8 mouse cellular contexts compared by ENCODE assay signal in the genomic region with DNA sequence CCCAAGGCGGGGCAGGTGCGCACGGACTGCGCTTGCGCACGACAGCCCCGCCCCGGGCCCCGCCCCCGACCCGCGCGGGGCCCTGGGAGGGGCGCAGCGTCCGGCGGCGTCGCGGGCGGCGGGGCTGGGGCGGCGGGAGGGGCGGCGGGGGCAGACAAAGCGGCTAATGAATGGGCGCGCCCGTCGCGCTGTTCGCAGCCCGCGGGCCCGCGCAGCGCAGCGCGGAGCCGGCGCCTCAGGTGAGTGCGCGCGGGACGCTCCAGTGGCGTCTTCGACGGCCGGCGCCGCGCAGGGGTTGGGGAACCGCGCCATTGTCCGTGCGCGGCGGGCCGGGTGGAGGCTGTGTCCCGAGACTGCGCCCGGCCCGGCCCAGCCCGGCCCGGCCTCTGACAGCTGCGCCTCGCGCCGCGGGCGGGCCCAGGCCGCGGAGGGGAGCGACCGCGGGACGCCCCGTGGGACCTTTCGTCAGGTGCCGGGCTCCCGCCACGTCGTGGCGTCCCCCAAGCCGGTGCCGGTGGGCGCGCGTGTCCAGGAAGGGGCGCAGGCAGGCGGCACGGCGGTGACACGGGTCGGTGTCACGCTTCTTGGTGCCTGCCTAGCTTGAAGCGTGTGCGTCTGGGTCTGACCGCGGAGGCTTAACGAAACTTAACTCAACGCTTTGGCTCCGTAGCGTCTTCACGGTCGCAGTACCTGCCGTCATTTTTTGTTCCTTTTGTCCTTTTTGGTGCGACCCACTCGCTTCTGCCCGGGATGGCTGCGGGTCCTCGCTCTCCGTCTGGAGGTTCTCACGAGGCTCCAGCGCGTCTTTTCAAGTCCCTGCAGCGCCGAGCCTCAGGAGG. TPM values are rescaled to one million over a fixed set of nuclear protein-coding genes. Genes with fewer than 3 reads are reported as not detected.
DNase-seq lines count a peak whose midpoint lies in the region; ATAC-seq lines count a peak whose summit lies in the region.

A gene (plus strand): TSS at position 97 of the 839 bp plus-strand sequence.

- H3K4me3 ChIP-seq in lung, embryonic 15.5 days: peak within 1 kb of the TSS; percentile 89
- H3K4me3 ChIP-seq in neural tube, embryonic 15.5 days (replicated peaks): peak within 1 kb of the TSS; percentile 78

- H3K27ac ChIP-seq in lung, embryonic 15.5 days: peak within 1 kb of the TSS; percentile 86
- H3K27ac ChIP-seq in neural tube, embryonic 15.5 days (replicated peaks): peak within 1 kb of the TSS; percentile 91

- peaks cover 19% of the 10 kb centered on the region for H3K4me1 ChIP-seq in lung, embryonic 15.5 days
- H3K4me1 ChIP-seq in neural tube, embryonic 15.5 days: peaks cover 29% of the 10 kb centered on the region

- peaks cover under 1% of the 10 kb centered on the region; the same call in 1 of the 2 replicates for H3K36me3 ChIP-seq in lung, embryonic 15.5 days
- peaks cover 5% of the 10 kb centered on the region; the same call in 1 of the 2 replicates for H3K36me3 ChIP-seq in neural tube, embryonic 15.5 days

- peak within 1 kb of the TSS; percentile 78 for H3K9ac ChIP-seq in lung, embryonic 15.5 days
- H3K9ac ChIP-seq in neural tube, embryonic 15.5 days (replicated peaks): peak within 1 kb of the TSS; percentile 76

- WGBS in lung, embryonic 15.5 days: under 1% methylated on average over 105 of the region's 119 CpGs
- under 1% methylated on average over 102 of the region's 119 CpGs for WGBS in neural tube, embryonic 15.5 days

- ATAC-seq in granulocyte monocyte progenitor cell, adult 5-6 weeks (replicated peaks; ENCODE audit: poor library complexity, severe bottlenecking): peak; percentile 20
- ATAC-seq in lung, embryonic 15.5 days (ENCODE audit: borderline replicate concordance, extremely low read depth, low FRiP score, low TSS enrichment): peak; percentile 76
- peak; percentile 62 for ATAC-seq in neural tube, embryonic 15.5 days (ENCODE audit: low FRiP score)

- peak; percentile 55 to 58 for DNase-seq in spleen, adult 18-20 months
- DNase-seq in spleen, adult 12 weeks (ENCODE audit: low spot score): no peak
- peak; percentile 77 for DNase-seq in embryo, embryonic 11 days
- DNase-seq in kidney, postnatal 10 days: peak; percentile 59
- DNase-seq in thymus, postnatal 14 days: peak; percentile 75

- peak within 1 kb of the TSS; percentile 80 for H3K4me2 ChIP-seq in lung, embryonic 15.5 days
- peak within 1 kb of the TSS; percentile 97 for H3K4me2 ChIP-seq in neural tube, embryonic 15.5 days

- no peaks in the 10 kb centered on the region for H3K9me3 ChIP-seq in lung, embryonic 15.5 days
- no peaks in the 10 kb centered on the region for H3K9me3 ChIP-seq in neural tube, embryonic 15.5 days (replicated peaks)

- H3K27me3 ChIP-seq in lung, embryonic 15.5 days: no peaks in the 10 kb centered on the region
- H3K27me3 ChIP-seq in neural tube, embryonic 15.5 days (replicated peaks): no peaks in the 10 kb centered on the region

RNA-seq across cellular contexts. Expression of the gene that starts here (rescaled TPM):
- 62.1 and 73.2 TPM in 2 replicates for total RNA-seq in granulocyte monocyte progenitor cell, adult 5-6 weeks (2014; fragmentation: Nextera tagmentation)
- total RNA-seq in granulocyte monocyte progenitor cell, adult 5-6 weeks (2017): 55.0 and 61.0 TPM in 2 replicates
- polyA plus RNA-seq in lung, embryonic 15.5 days (2015; fragmentation: Nextera tagmentation; extraction: Ambion mirVana): 15.5 and 15.7 TPM in 2 replicates
- 12.0 and 14.9 TPM in 2 replicates for polyA plus RNA-seq in neural tube, embryonic 15.5 days (2015; fragmentation: Nextera tagmentation; extraction: Ambion mirVana)

Comparison
In these comparisons a context has a peak if more than half of its experiments do, and no peak if none do; other contexts are left out.
1. ATAC-seq: peak in every context shown above with its lines; median percentile 76 in lung, embryonic 15.5 days; 62 in neural tube, embryonic 15.5 days; 20 in granulocyte monocyte progenitor cell, adult 5-6 weeks.